Mouse (Mus musculus) stomach, embryonic 15.5 days (tissue): ENCODE data around the gene Tmed6. TPM values are rescaled to one million over a fixed set of nuclear protein-coding genes. Genes with fewer than 3 reads are reported as not detected.

Experiments used
- ATAC-seq: fragments of 200-750 bp; cut with Nextera tagmentation; 2 replicates; pipeline ENCODE4 v1.8.0; 2017; ENCODE audit warnings: low read depth, moderate number of reproducible peaks, moderate TSS enrichment; ENCODE audit not compliant: insufficient read depth, low FRiP score
- H3K27ac ChIP-seq: fragments of 300-500 bp; sonication (generic); 2 replicates; pipeline ENCODE4 v1.5.1; 2015; ENCODE audit warnings: mild to moderate bottlenecking, inconsistent platforms
- H3K27me3 ChIP-seq: fragments of 300-500 bp; sonication (generic); replicated peaks from 2 replicates; pipeline ENCODE4 v1.6.1; 2015; ENCODE audit warnings: inconsistent platforms
- H3K36me3 ChIP-seq: fragments of 300-500 bp; sonication (generic); 2 replicates; pipeline ENCODE4 v1.6.1; 2015; ENCODE audit warnings: inconsistent platforms
- H3K4me1 ChIP-seq: fragments of 300-500 bp; sonication (generic); 2 replicates; pipeline ENCODE4 v1.6.1; 2015; ENCODE audit warnings: inconsistent platforms
- H3K4me2 ChIP-seq: fragments of 300-500 bp; sonication (generic); 2 replicates; pipeline ENCODE4 v1.6.1; 2015; ENCODE audit warnings: mild to moderate bottlenecking, inconsistent platforms
- H3K4me3 ChIP-seq: fragments of 300-500 bp; sonication (generic); replicated peaks from 2 replicates; pipeline ENCODE4 v1.5.1; 2015; ENCODE audit warnings: inconsistent platforms
- H3K9ac ChIP-seq: fragments of 300-500 bp; sonication (generic); 2 replicates; pipeline ENCODE4 v1.6.1; 2015; ENCODE audit warnings: inconsistent platforms
- H3K9me3 ChIP-seq: fragments of 300-500 bp; sonication (generic); 2 replicates; pipeline ENCODE4 v1.6.1; 2016; ENCODE audit warnings: inconsistent platforms
- WGBS: fragments of 180-500 bp; shearing (Covaris S2); methylation state at CpG from one replicate; pipeline ENCODE4 v1.1.7; 2015; 5-methylcytosine and 5-hydroxymethylcytosine counted together
- polyA plus RNA-seq: library from polyadenylated mRNA; unstranded; fragments of >200 nt; fragmentation: Nextera tagmentation; extraction: Ambion mirVana; gene quantifications from 2 replicates; pipeline ENCODE4 v1.2.1, GENCODE M21; 2015

Tmed6 gene
- polyA plus RNA-seq, 1 experiment from 2014 or later, result 86.6 TPM

DNA sequence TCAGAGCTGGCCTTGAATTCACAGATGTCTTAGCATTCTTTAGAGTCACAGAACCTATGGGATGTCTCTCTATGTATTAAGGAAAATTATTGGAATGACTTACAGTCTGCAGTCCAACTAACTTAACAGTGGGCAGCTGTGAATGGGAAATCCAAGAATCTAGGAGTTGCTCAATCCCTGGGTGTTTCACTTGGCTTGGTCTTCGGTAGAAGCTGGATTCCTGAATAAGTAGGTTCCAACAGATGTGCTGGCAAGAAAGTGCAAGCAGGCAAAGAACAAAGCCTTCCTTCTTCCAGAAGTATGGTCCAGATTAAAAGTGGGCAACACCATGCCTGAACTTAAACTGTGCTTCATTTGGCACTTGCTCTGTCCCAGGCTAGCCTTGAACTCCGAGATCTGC is 35.2 kb upstream of the Tmed6 start:
- Histone ChIP-seq H3K27me3 (no peaks in the 10 kb centered on the region), H3K4me2 (no peak overlapping the region), H3K4me3 (no peak overlapping the region), H3K9me3 (no peaks in the 10 kb centered on the region), H3K36me3 (no peaks in the 10 kb centered on the region), H3K4me1 (no peaks in the 10 kb centered on the region), H3K9ac (no peak overlapping the region), H3K27ac (no peak overlapping the region)
- ATAC-seq, result no peak
- 80% methylated on average over 2 of the region's 2 CpGs for WGBS

DNA sequence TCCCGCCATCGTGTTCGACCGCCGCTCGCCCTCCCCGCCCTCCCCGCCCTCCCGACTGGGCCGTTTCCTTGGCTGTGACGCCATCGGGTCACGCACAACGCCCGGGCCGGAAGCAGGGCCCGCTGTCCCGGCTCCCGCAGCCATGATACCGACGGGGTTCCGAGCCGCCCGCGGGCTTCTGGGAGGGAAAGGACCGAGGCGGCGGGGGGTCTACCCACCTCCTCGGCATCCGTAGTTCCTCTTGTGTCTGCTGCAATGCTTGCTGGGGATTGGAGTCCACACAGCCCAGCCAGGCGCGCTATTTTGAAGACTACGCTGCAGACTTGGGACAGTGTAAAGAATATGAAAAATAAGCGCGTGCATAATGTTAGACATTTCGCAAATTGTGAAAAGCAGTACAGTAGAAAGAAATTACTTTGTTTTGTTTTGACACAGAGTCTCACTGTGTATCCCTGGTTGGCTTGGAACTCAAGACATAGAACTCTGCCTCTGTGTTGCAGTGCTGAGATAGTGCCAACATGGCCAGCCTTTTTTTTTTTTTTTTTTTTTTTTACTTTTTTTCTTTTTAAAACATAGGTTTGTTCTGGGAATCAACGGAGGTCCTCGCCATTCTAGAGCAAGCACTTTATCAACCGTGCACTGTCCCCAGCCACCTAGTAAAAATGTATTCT is 31.1 kb upstream of the Tmed6 start, which contains the start of gene Terf2:
TSS of gene Terf2 (minus strand) at position 182 of the 671 bp plus-strand sequence.
- Histone ChIP-seq H3K4me1 (no peaks in the 10 kb centered on the region), H3K27ac (peak within 1 kb of the TSS; percentile 92), H3K4me3 (peak within 1 kb of the TSS; percentile 90), H3K27me3 (no peaks in the 10 kb centered on the region), H3K36me3 (0 out of 2 replicates have a peak, but pooled peaks cover 10% of the 10 kb centered on the region), H3K4me2 (peak within 1 kb of the TSS; percentile 52), H3K9me3 (no peaks in the 10 kb centered on the region), H3K9ac (peak within 1 kb of the TSS; percentile 92)
- peak; percentile 96 for ATAC-seq
- WGBS, result 4% methylated on average over 34 of the region's 39 CpGs

DNA sequence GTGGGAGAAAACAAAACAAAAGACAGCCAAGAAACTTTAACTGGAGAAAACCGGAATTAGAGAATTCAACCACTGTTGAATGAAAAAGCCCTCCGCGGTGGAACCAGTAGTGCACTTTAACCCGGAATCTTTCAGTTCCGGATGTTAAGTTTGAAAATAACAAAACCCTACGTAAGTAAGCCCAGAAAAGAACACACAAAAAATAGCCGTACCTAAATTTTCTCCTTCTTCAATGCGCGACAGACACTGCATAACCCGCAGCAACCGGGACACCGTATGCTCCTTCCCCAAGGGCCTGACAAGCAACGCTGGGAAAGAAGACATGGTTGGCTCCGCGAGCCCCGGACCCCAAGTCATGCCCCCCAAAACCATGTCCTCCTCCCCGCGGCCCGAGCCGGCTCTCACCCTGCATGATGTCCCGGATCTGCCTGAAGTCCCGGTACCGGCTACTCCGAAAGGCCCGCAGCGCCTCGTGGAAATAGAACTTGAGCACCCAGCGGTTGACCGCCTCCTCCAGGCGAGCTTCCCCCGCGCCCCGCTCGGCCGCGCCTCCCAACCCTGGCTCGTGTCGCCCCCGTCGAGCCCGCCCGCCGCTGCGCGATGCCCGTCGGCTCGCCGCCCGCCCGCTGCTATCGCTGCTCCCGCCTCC is 30.4 kb upstream of the Tmed6 start:
- H3K4me1 ChIP-seq, result no peaks in the 10 kb centered on the region
- ATAC-seq, result peak; percentile 77; the same call in 1 of the 2 replicates
- under 1% methylated on average over 53 of the region's 53 CpGs for WGBS

DNA sequence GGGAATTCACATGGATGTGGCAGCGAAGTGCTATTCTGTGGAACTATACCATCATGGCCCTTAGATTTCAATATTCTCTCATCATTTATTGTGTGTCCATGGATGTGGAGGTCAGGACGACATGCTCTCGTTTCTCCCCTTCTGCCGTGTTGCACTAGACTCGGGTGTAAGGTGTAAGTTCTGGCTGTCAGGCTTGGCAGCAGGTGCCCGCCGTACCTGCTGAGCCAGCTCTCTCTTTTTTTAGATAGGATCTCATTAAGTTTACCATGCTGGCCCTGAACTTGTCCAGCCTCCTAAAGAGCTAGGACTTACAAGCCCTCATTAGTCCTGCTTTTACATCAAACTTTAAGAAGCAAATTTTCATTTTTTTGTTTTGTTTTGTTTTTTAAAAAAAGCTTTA is 25.1 kb upstream of the Tmed6 start:
- peaks cover 29% of the 10 kb centered on the region for H3K36me3 ChIP-seq
- H3K4me2 ChIP-seq, result no peak overlapping the region
- H3K9ac ChIP-seq, result no peak overlapping the region
- no peak for ATAC-seq
- no peak overlapping the region for H3K4me3 ChIP-seq
- no peak overlapping the region for H3K27ac ChIP-seq
- H3K9me3 ChIP-seq, result no peaks in the 10 kb centered on the region
- 95% methylated on average over 7 of the region's 7 CpGs for WGBS
- no peaks in the 10 kb centered on the region for H3K4me1 ChIP-seq
- H3K27me3 ChIP-seq, result no peaks in the 10 kb centered on the region

More for the DNA sequence above, 30.4 kb upstream of the Tmed6 start:
- Histone ChIP-seq H3K9ac (peak overlapping the region; percentile 92), H3K9me3 (no peaks in the 10 kb centered on the region), H3K27me3 (no peaks in the 10 kb centered on the region), H3K4me3 (peak overlapping the region; percentile 90), H3K27ac (peak overlapping the region; percentile 92), H3K36me3 (0 out of 2 replicates have a peak, but pooled peaks cover 10% of the 10 kb centered on the region), H3K4me2 (peak overlapping the region; percentile 52)

DNA sequence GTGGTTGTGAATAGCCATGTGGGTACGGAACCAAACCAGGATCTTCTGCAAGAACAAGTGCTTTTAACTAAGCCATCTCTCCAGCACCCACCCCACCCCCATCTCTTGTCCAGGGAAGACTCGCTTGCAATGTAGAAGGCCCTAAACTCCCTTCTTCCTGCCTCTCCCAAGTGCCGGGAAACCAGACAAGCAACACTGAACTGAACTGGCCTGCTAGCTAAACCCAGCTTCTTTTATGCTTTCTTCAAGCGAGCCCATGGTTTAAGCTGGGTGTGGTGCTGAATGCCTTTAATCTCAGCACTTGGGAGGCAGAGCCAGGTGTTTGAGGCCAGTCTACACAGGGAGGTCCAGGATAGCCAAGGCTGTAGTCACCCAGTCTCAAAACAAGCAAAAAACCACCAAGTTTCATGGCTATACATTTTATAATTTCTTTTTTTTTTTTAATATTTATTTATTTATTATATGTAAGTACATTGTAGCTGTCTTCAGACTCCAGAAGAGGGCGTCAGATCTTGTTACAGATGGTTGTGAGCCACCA is 23.2 kb upstream of the Tmed6 start:
- peaks cover 34% of the 10 kb centered on the region for H3K36me3 ChIP-seq
- no peaks in the 10 kb centered on the region for H3K4me1 ChIP-seq
- H3K9me3 ChIP-seq, result no peaks in the 10 kb centered on the region
- no peak overlapping the region for H3K27ac ChIP-seq
- no peak for ATAC-seq
- no peak overlapping the region for H3K4me2 ChIP-seq
- H3K4me3 ChIP-seq, result no peak overlapping the region
- WGBS, result 86% methylated on average over 5 of the region's 5 CpGs
- no peaks in the 10 kb centered on the region for H3K27me3 ChIP-seq
- H3K9ac ChIP-seq, result no peak overlapping the region

DNA sequence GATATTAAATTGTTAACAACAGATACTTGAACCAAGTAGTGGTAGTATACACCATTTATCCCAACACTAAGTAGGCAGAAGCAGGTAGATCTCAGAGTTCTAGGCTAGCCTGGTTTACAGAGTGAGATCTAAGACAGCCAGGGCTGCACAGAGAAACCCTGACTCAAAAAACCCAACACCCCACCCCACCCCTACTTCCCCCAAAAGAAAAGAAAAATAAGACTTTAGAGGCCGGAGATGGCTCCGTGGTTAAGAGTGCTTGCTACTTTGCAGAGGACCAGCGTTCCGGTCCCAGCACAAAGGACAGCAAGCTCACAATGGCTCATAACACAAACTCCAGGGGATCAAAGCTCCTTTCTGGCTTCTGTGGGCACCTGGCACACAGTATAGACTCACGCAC is 20.6 kb upstream of the Tmed6 start:
- Histone ChIP-seq H3K27ac (no peak overlapping the region), H3K27me3 (no peaks in the 10 kb centered on the region), H3K4me2 (no peak overlapping the region), H3K4me1 (no peaks in the 10 kb centered on the region), H3K36me3 (peaks cover 37% of the 10 kb centered on the region), H3K9ac (no peak overlapping the region), H3K9me3 (no peaks in the 10 kb centered on the region), H3K4me3 (no peak overlapping the region)
- WGBS, result 96% methylated on average over 5 of the region's 5 CpGs
- no peak for ATAC-seq

DNA sequence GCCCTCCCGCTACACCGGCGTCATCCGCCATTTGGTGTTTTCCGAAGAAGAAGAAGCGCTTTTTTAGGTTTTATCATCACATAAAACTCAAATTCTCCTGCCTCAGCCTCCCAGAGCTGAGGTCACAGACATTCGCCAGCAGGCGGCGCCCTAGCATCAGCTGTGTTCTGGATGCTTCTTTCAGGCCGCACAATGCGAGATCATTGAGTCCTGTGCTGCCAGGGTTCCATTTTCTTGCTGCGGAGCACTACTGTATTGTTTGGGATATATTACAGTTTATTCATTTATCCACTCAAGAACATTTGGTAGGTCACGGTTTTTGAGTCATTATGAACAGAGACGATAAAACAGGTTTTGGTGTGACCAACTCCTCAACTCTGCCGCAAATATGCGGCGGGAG is 19.9 kb upstream of the Tmed6 start:
- Histone ChIP-seq H3K27ac (no peak overlapping the region), H3K9ac (no peak overlapping the region), H3K4me2 (no peak overlapping the region), H3K9me3 (no peaks in the 10 kb centered on the region), H3K36me3 (peaks cover 41% of the 10 kb centered on the region), H3K4me1 (no peaks in the 10 kb centered on the region), H3K27me3 (no peaks in the 10 kb centered on the region), H3K4me3 (no peak overlapping the region)
- no peak for ATAC-seq
- WGBS, result 96% methylated on average over 17 of the region's 17 CpGs

DNA sequence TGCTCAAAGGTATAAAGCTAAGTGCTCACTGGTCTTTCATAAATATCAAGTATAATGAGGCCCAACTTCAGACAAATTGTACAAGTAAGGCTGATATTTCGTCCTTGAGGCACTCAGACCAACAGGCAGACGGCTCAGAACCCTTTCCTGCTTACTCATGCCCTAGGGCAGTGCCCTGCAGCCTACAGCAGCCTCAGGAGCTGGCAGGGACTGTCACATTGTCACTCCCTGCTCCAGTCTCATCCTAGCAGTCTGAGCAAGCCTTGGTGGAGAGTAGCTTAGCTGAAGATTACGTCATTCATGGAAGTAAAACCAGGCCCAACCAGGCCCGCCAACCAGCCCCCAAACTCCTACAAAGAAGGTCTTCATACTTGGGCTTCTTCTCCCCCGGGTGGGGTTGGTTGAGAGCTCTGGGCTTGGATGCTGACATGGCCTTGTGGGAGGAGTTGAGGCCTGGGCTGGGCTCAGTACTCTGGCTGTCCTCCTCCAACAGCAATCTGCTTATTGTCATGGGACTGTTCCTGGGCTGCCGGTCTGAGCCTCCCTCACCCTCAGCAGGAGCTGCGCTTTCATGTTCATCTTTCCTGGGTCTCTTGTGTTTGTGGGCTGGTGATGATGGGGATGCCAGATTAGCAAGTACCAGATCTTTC is 10.9 kb upstream of the Tmed6 start:
- Histone ChIP-seq H3K9me3 (no peaks in the 10 kb centered on the region), H3K9ac (no peak overlapping the region), H3K36me3 (peaks cover 53% of the 10 kb centered on the region), H3K27me3 (no peaks in the 10 kb centered on the region), H3K4me3 (no peak overlapping the region), H3K4me1 (no peaks in the 10 kb centered on the region), H3K4me2 (no peak overlapping the region), H3K27ac (no peak overlapping the region; the same call in 1 of the 2 replicates)
- WGBS, result 81% methylated on average over 7 of the region's 7 CpGs
- no peak; the same call in 1 of the 2 replicates for ATAC-seq

DNA sequence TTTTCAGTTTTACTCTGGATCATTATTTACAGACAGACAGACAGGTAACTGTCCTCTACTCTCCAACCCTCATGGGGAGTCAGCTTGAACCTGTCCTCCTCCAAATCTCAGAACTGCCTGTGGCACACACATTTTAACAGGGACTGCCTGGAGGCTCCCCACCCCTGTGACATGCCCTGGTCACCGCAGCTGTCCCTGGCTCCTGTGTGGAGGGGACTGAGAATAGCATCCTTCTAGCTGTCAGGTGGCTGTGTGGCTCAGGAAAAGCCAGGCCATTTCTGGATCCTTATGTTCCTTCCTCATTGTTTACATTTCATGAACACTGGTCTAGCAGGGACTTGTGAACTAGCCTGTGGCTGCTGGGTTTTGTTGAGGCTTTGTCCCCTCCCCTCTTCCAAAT is 8.7 kb upstream of the Tmed6 start:
- no peak overlapping the region for H3K9ac ChIP-seq
- no peak overlapping the region for H3K4me3 ChIP-seq
- H3K4me2 ChIP-seq, result no peak overlapping the region
- ATAC-seq, result no peak
- no peaks in the 10 kb centered on the region for H3K9me3 ChIP-seq
- no peaks in the 10 kb centered on the region for H3K4me1 ChIP-seq
- H3K27me3 ChIP-seq, result no peaks in the 10 kb centered on the region
- peaks cover 49% of the 10 kb centered on the region for H3K36me3 ChIP-seq
- H3K27ac ChIP-seq, result no peak overlapping the region
- WGBS, result 84% methylated on average over 1 of the region's 1 CpGs

DNA sequence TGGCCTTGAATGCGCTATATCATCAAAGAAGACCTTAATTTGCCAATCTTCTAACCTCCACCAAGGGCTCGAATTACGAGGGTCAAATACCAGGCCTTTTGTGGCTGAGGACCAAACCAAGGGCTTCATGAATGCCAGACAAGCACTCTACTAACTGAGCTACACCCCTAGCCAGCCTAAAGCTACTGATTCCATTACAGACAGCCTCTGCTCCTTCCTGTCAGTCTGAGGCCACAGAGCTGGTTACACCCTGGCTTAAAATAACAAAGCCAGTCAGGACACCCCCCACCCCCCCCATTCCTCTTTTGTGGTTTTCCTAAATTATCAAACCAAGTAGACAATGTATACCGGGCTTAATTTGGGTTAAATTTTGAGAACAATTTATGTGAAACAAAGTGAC is 8.3 kb upstream of the Tmed6 start:
- Histone ChIP-seq H3K4me3 (no peak overlapping the region), H3K27ac (no peak overlapping the region), H3K27me3 (no peaks in the 10 kb centered on the region), H3K9me3 (no peaks in the 10 kb centered on the region), H3K9ac (no peak overlapping the region), H3K4me2 (no peak overlapping the region), H3K36me3 (peaks cover 48% of the 10 kb centered on the region), H3K4me1 (no peaks in the 10 kb centered on the region)
- 85% methylated on average over 4 of the region's 4 CpGs for WGBS
- ATAC-seq, result no peak

DNA sequence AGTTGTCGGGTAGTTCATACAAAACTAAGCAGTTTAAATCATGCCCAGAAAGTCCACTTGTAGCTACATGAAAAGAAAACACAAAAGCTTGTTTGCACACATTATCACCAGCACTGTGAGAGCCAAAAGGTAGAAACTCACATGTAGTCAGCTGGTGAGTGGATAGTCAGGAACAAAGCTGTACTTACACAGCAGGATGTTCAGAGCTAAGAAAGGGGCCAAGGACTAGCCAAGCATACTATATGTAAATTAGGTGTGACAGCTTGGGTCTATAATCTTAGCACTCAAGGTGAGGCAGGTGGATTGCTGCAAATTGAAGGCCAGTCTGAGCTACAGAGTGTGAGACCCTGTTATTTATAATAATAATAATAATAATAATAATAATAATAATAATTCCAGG is 2.8 kb downstream of the Tmed6 start:
- Histone ChIP-seq H3K4me2 (no peak overlapping the region), H3K36me3 (peaks cover 5% of the 10 kb centered on the region; the same call in 1 of the 2 replicates), H3K9ac (no peak overlapping the region), H3K4me3 (no peak overlapping the region), H3K9me3 (no peaks in the 10 kb centered on the region), H3K27ac (no peak overlapping the region), H3K4me1 (peaks cover 8% of the 10 kb centered on the region; the same call in 1 of the 2 replicates), H3K27me3 (no peaks in the 10 kb centered on the region)
- no peak for ATAC-seq
- WGBS, result 68% methylated on average over 1 of the region's 1 CpGs

DNA sequence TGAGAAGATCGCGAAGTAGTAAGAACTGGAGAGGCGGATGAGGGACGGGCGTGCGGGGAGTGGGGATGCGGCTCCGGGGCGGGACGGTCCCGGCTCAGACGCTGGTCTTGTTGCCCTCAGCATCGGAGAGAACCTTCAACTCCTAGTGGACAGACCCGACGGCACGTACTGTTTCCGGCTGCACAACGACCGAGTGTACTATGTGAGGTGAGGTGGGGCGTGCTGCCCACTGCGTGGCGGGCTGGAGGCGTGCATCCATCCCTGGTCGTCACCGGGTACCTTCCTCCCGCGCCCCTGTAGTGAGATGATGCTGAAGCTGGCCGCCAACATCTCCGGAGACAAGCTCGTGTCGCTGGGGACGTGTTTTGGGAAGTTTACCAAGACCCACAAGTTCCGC is 8.5 kb downstream of the Tmed6 start:
- H3K9ac ChIP-seq, result peak overlapping the region; percentile 58
- ATAC-seq, result peak; percentile 33
- H3K27me3 ChIP-seq, result no peaks in the 10 kb centered on the region
- peak overlapping the region; percentile 97 for H3K4me3 ChIP-seq
- H3K27ac ChIP-seq, result peak overlapping the region; percentile 65
- H3K4me1 ChIP-seq, result peaks cover 11% of the 10 kb centered on the region; the same call in 1 of the 2 replicates
- peak overlapping the region; percentile 88 for H3K4me2 ChIP-seq
- under 1% methylated on average over 33 of the region's 33 CpGs for WGBS
- H3K9me3 ChIP-seq, result no peaks in the 10 kb centered on the region
- peaks cover 20% of the 10 kb centered on the region for H3K36me3 ChIP-seq
